Mouse (Mus musculus) lung, embryonic 16.5 days (tissue): ENCODE measurements around the gene Abl1. TPM values are rescaled to one million over a fixed set of nuclear protein-coding genes. Genes with fewer than 3 reads are reported as not detected.

Source experiments
- ATAC-seq: fragments of 200-750 bp; cut with Nextera tagmentation; 2 replicates; pipeline ENCODE4 v1.8.0; 2017; ENCODE audit warnings: low read depth, mild to moderate bottlenecking, moderate library complexity
- H3K27ac ChIP-seq: fragments of 300-500 bp; sonication (generic); 2 replicates; pipeline ENCODE4 v1.5.1; 2014; ENCODE audit warnings: mild to moderate bottlenecking, control low read depth, low read length
- H3K27me3 ChIP-seq: fragments of 300-500 bp; sonication (generic); 2 replicates; pipeline ENCODE4 v1.6.1; 2014; ENCODE audit warnings: low read depth, low read length, mixed read lengths; ENCODE audit not compliant: control insufficient read depth, insufficient read depth
- H3K36me3 ChIP-seq: fragments of 300-500 bp; sonication (generic); 2 replicates; pipeline ENCODE4 v1.6.1; 2014; ENCODE audit warnings: low read length; ENCODE audit not compliant: control insufficient read depth, insufficient read depth
- H3K4me1 ChIP-seq: fragments of 300-500 bp; sonication (generic); replicated peaks from 2 replicates; pipeline ENCODE4 v1.6.1; 2014; ENCODE audit warnings: low read length, mixed read lengths; ENCODE audit not compliant: control insufficient read depth, insufficient read depth
- H3K4me2 ChIP-seq: fragments of 300-500 bp; sonication (generic); 2 replicates; pipeline ENCODE4 v1.6.1; 2014; ENCODE audit warnings: low read depth, low read length, control low read depth
- H3K4me3 ChIP-seq: fragments of 300-500 bp; sonication (generic); 2 replicates; pipeline ENCODE4 v1.5.1; 2014; ENCODE audit warnings: mild to moderate bottlenecking, low read length, control low read depth
- H3K9ac ChIP-seq: fragments of 300-500 bp; sonication (generic); 2 replicates; pipeline ENCODE4 v1.6.1; 2014; ENCODE audit warnings: low read length, control low read depth
- H3K9me3 ChIP-seq: fragments of 300-500 bp; sonication (generic); 2 replicates; pipeline ENCODE4 v1.6.1; 2016; ENCODE audit warnings: low read length; ENCODE audit not compliant: control insufficient read depth
- WGBS: fragments of 180-500 bp; shearing (Covaris S2); extraction: QIAGEN DNeasy Blood & Tissue Kit; methylation state at CpG from one replicate; pipeline ENCODE4 v1.1.7; 2014; 5-methylcytosine and 5-hydroxymethylcytosine counted together
- polyA plus RNA-seq: library from polyadenylated mRNA; unstranded; fragments of >200 nt; fragmentation: Nextera tagmentation; extraction: Ambion mirVana; gene quantifications from 2 replicates; pipeline ENCODE4 v1.2.1, GENCODE M21; 2015

Abl1 gene
- polyA plus RNA-seq, 1 experiment from 2014 or later: 37.6 TPM

DNA sequence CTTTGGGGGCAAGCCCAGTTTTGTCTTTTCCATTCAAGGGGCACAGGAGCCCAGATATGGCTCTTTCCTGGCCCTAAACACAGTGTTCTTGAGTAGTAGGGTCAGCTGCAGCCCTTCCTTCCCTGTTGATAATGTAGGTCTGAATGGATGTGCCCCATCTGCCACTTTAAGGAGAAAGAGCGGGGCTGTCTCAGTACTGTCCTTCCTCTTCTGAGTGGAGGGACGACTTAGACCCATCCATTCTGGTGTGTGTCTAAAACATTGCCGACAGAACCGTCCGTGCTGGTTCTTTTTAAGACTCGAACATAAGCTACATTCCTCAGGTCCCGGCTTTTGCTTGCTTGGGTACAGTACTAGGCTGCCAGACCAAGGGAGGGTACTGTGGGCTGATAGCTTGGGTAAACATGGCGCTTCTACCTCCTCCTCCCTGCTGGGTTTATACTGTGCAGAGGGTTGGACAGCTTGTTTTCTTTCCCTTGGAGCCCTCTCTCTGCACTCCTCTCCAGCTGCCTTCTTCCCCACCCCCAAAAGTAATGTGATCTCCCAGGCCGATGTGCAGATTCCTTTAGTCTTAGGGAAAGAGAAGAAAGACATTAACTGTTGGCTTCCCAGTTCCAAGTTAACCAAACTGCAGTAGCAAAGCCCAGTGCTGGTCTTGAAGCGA, 61.0 kb downstream of the Abl1 start:
- peaks cover 32% of the 10 kb centered on the region for H3K4me1 ChIP-seq
- ATAC-seq: peak; percentile 96
- H3K4me3 ChIP-seq: peak overlapping the region; percentile 25
- H3K4me2 ChIP-seq: peak overlapping the region; percentile 55
- 12% methylated on average over 10 of the region's 10 CpGs for WGBS
- H3K27ac ChIP-seq: peak overlapping the region; percentile 95
- peaks cover 3% of the 10 kb centered on the region; the same call in 1 of the 2 replicates for H3K9me3 ChIP-seq
- peak overlapping the region; percentile 52 for H3K9ac ChIP-seq
- H3K27me3 ChIP-seq: no peaks in the 10 kb centered on the region
- H3K36me3 ChIP-seq: no peaks in the 10 kb centered on the region

DNA sequence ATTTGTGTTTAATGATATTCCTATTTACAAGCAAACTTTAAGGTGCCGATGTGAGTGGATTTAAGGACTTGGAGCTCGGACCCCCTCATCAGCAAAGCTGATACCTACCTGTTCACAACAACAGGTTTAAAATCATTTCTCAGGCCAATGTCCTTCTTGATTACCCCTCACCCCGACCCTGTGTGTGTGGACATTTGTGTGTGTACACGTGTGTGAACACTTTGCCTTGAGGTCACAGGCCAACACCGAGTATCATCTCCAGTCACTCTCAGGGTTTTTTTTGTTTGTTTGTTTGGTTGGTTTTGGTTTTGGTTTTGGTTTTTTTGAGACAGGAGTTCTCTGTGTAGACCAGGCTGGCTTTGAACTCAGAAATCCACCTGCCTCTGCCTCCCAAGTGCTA, 62.0 kb downstream of the Abl1 start:
- Histone ChIP-seq H3K36me3 (no peaks in the 10 kb centered on the region), H3K9ac (no peak overlapping the region), H3K4me3 (no peak overlapping the region), H3K9me3 (peaks cover 3% of the 10 kb centered on the region; the same call in 1 of the 2 replicates), H3K4me1 (peaks cover 29% of the 10 kb centered on the region), H3K27me3 (no peaks in the 10 kb centered on the region), H3K4me2 (no peak overlapping the region), H3K27ac (no peak overlapping the region)
- ATAC-seq: no peak
- WGBS: 67% methylated on average over 5 of the region's 5 CpGs

- H3K4me1 ChIP-seq: peaks cover 24% of the 10 kb centered on the region
- no peak overlapping the region for H3K9ac ChIP-seq
- no peak overlapping the region for H3K4me2 ChIP-seq
- peak overlapping the region; percentile 29 for H3K27ac ChIP-seq
- no peaks in the 10 kb centered on the region for H3K36me3 ChIP-seq
- H3K27me3 ChIP-seq: no peaks in the 10 kb centered on the region
- ATAC-seq: peak; percentile 3; the same call in 1 of the 2 replicates
- H3K9me3 ChIP-seq: peaks cover 3% of the 10 kb centered on the region; the same call in 1 of the 2 replicates
- no peak overlapping the region for H3K4me3 ChIP-seq
These were observed 69.3 kb downstream of the Abl1 start for GRCm38 (mm10) chr2:31757472-31757871.

DNA sequence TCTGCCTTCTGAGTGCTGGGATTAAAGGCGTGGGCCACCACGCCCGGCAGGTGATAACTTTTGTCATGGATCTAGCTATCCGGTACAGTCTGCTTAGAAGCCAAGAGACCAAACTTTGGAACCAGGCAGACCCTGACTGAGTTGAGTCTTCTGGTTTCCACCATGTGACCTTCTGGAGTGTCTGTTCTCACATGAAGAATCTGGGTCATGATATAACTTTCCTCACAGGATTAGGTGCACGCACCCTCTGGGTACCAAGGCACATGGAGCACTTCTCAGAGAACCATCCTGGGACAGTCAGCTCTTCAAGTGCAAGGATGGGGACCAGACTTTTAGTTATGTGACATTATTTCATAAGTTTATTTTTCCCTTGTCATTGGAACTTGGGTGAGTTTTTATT, 70.8 kb downstream of the Abl1 start:
- H3K27ac ChIP-seq: peak overlapping the region; percentile 98
- no peaks in the 10 kb centered on the region for H3K27me3 ChIP-seq
- H3K4me2 ChIP-seq: peak overlapping the region; percentile 89
- ATAC-seq: no peak
- H3K36me3 ChIP-seq: no peaks in the 10 kb centered on the region
- H3K9me3 ChIP-seq: peaks cover 1% of the 10 kb centered on the region; the same call in 1 of the 2 replicates
- H3K4me1 ChIP-seq: peaks cover 36% of the 10 kb centered on the region
- H3K9ac ChIP-seq: peak overlapping the region; percentile 100
- 84% methylated on average over 5 of the region's 5 CpGs for WGBS
- H3K4me3 ChIP-seq: peak overlapping the region; percentile 98

- WGBS: 1% methylated on average over 35 of the region's 42 CpGs
- Histone ChIP-seq H3K4me1 (peaks cover 40% of the 10 kb centered on the region), H3K9ac (peak overlapping the region; percentile 100), H3K36me3 (no peaks in the 10 kb centered on the region), H3K4me2 (peak overlapping the region; percentile 89), H3K4me3 (peak overlapping the region; percentile 98), H3K27me3 (no peaks in the 10 kb centered on the region), H3K9me3 (no peaks in the 10 kb centered on the region), H3K27ac (peak overlapping the region; percentile 98)
- ATAC-seq: peak; percentile 95
These were observed 71.7 kb downstream of the Abl1 start for GRCm38 (mm10) chr2:31759751-31760460.

- ATAC-seq: no peak
- H3K9ac ChIP-seq: peak overlapping the region; percentile 100
- peak overlapping the region; percentile 98 for H3K4me3 ChIP-seq
- H3K4me2 ChIP-seq: peak overlapping the region; percentile 89
- 0% methylated on average over 1 of the region's 1 CpGs for WGBS
- no peaks in the 10 kb centered on the region for H3K36me3 ChIP-seq
- peak overlapping the region; percentile 98 for H3K27ac ChIP-seq
- H3K9me3 ChIP-seq: no peaks in the 10 kb centered on the region
- no peaks in the 10 kb centered on the region for H3K27me3 ChIP-seq
- peaks cover 44% of the 10 kb centered on the region for H3K4me1 ChIP-seq
These were observed 72.3 kb downstream of the Abl1 start for GRCm38 (mm10) chr2:31760486-31760885.

GRCm38 (mm10) chr2:31761115-31761531, 72.9 kb downstream of the Abl1 start:
- H3K4me2 ChIP-seq: peak overlapping the region; percentile 89
- peak overlapping the region; percentile 100 for H3K9ac ChIP-seq
- H3K36me3 ChIP-seq: no peaks in the 10 kb centered on the region
- H3K4me3 ChIP-seq: peak overlapping the region; percentile 98
- H3K27me3 ChIP-seq: no peaks in the 10 kb centered on the region
- H3K9me3 ChIP-seq: no peaks in the 10 kb centered on the region
- WGBS: 4% methylated on average over 7 of the region's 7 CpGs
- peaks cover 51% of the 10 kb centered on the region for H3K4me1 ChIP-seq
- peak overlapping the region; percentile 98 for H3K27ac ChIP-seq
- no peak for ATAC-seq

GRCm38 (mm10) chr2:31761585-31761984, 73.4 kb downstream of the Abl1 start:
- under 1% methylated on average over 4 of the region's 4 CpGs for WGBS
- Histone ChIP-seq H3K4me3 (peak overlapping the region; percentile 98), H3K9me3 (no peaks in the 10 kb centered on the region), H3K27ac (peak overlapping the region; percentile 98), H3K4me2 (peak overlapping the region; percentile 89), H3K27me3 (no peaks in the 10 kb centered on the region), H3K36me3 (no peaks in the 10 kb centered on the region), H3K4me1 (peaks cover 53% of the 10 kb centered on the region), H3K9ac (peak overlapping the region; percentile 100)
- ATAC-seq: no peak

DNA sequence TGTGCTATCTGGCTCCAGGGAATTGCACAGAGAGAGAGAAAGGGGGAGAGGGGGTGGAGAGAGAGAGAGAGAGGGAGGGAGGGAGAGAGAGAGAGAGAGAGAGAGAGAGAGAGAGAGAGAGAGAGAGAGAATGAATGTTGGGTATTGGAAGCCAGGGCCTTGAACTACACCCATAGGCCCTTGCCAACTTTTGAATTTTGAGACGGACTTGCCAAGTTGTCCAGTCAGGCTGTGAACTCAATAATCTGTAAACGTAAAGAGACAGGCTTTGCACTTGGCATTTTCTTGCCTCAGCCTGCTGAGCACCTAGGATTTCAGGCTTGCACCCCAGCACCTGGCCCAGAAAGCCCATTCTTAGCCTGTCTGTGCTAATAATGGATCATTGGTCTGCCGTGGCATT, 74.0 kb downstream of the Abl1 start:
- H3K4me3 ChIP-seq: peak overlapping the region; percentile 98
- ATAC-seq: no peak
- peaks cover 55% of the 10 kb centered on the region for H3K4me1 ChIP-seq
- peak overlapping the region; percentile 89 for H3K4me2 ChIP-seq
- no peaks in the 10 kb centered on the region for H3K36me3 ChIP-seq
- no peaks in the 10 kb centered on the region for H3K27me3 ChIP-seq
- WGBS: 17% methylated on average over 3 of the region's 3 CpGs
- H3K9me3 ChIP-seq: no peaks in the 10 kb centered on the region
- peak overlapping the region; percentile 100 for H3K9ac ChIP-seq
- H3K27ac ChIP-seq: peak overlapping the region; percentile 98
